Mouse (Mus musculus) MEL (cell line): ENCODE measurements at regions not wholly inside any gene's neighbourhood (a gene's known extent, or its start where the extent isn't known, plus 50 kb on each side); places are given as distances from the start of the nearest gene placed in this dataset.

Experiments
- DNase-seq: peaks from one replicate; pipeline ENCODE4 v3.0.0; 2011; ENCODE audit warnings: low read depth, low spot score
- H3K27ac ChIP-seq: 2 replicates; pipeline ENCODE4 v1.5.1; 2012; ENCODE audit warnings: low read depth, mild to moderate bottlenecking, control low read depth, low read length, moderate library complexity; ENCODE audit not compliant: control insufficient read depth
- H3K27me3 ChIP-seq, 2 experiments: fragments of 150-350 bp in 1 of 2; sonication (generic) in 1 of 2; 2 replicates each; pipeline ENCODE4 v1.6.1; 2012; ENCODE audit warnings: low read length in 2 of 2, mild to moderate bottlenecking in 2 of 2, improper control_type of control experiment in 1 of 2, moderate library complexity in 1 of 2; ENCODE audit not compliant: insufficient read depth in 2 of 2, control insufficient read depth in 1 of 2
- H3K36me3 ChIP-seq, 2 experiments: 2 replicates each; pipeline ENCODE4 v1.6.1; 2012 to 2014; ENCODE audit warnings: low read length in 2 of 2, improper control_type of control experiment in 1 of 2, inconsistent platforms in 1 of 2, mild to moderate bottlenecking in 1 of 2; ENCODE audit not compliant: insufficient read depth in 2 of 2, control insufficient read depth in 1 of 2
- H3K4me1 ChIP-seq, 2 experiments: fragments of 150-350 bp in 1 of 2; sonication (generic) in 1 of 2; 2 replicates each; pipeline ENCODE4 v1.6.1; 2012; ENCODE audit warnings: low read length in 2 of 2, improper control_type of control experiment in 1 of 2, mild to moderate bottlenecking in 1 of 2; ENCODE audit not compliant: insufficient read depth in 2 of 2, control insufficient read depth in 1 of 2
- H3K4me3 ChIP-seq, 2 experiments: fragments of 150-350 bp in 1 of 2; sonication (generic) in 1 of 2; 2 replicates each; pipeline ENCODE4 v1.5.1; 2012; ENCODE audit warnings: low read depth in 2 of 2, low read length in 2 of 2, mild to moderate bottlenecking in 2 of 2, moderate library complexity in 2 of 2, control low read depth in 1 of 2, improper control_type of control experiment in 1 of 2; ENCODE audit not compliant: control insufficient read depth in 1 of 2, insufficient read depth in 1 of 2
- H3K79me2 ChIP-seq: 2 replicates; pipeline ENCODE4 v1.6.1; 2012; ENCODE audit warnings: mild to moderate bottlenecking, low read length, moderate library complexity; ENCODE audit not compliant: control insufficient read depth, poor library complexity, insufficient read depth
- H3K9ac ChIP-seq: 2 replicates; pipeline ENCODE4 v1.6.1; 2012; ENCODE audit warnings: low read depth, mild to moderate bottlenecking, control low read depth, low read length, moderate library complexity; ENCODE audit not compliant: control insufficient read depth, poor library complexity, severe bottlenecking
- H3K9me3 ChIP-seq: fragments of 150-350 bp; sonication (generic); replicated peaks from 2 replicates; pipeline ENCODE4 v1.6.1; 2012; ENCODE audit warnings: mild to moderate bottlenecking, low read length, improper control_type of control experiment, moderate library complexity; ENCODE audit not compliant: insufficient read depth
- CTCF ChIP-seq, 3 experiments: IDR thresholded peaks in 2 of 3; conservative IDR thresholded peaks in 1 of 3; 2 replicates each; pipeline ENCODE4 v1.5.1; 2011 to 2012; ENCODE audit warnings: low read length in 3 of 3, low read depth in 2 of 3, mild to moderate bottlenecking in 2 of 3, improper control_type of control experiment in 1 of 3, inconsistent platforms in 1 of 3, mixed read lengths in 1 of 3, moderate library complexity in 1 of 3; ENCODE audit not compliant: control insufficient read depth in 1 of 3, insufficient read depth in 1 of 3, poor library complexity in 1 of 3, severe bottlenecking in 1 of 3
- E2F4 ChIP-seq: IDR thresholded peaks from 2 replicates; pipeline ENCODE4 v1.6.1; 2011; ENCODE audit warnings: low read depth, low read length, improper control_type of control experiment, borderline replicate concordance
- GATA1 ChIP-seq: IDR thresholded peaks from 2 replicates; pipeline ENCODE4 v1.6.1; 2011; ENCODE audit warnings: low read depth, low read length, improper control_type of control experiment
- HCFC1 ChIP-seq: IDR thresholded peaks from 2 replicates; pipeline ENCODE4 v1.6.1; 2012; ENCODE audit warnings: low read depth, mild to moderate bottlenecking, inconsistent platforms, low read length, improper control_type of control experiment, moderate library complexity
- JUND ChIP-seq: IDR thresholded peaks from 2 replicates; pipeline ENCODE4 v1.6.1; 2011; ENCODE audit warnings: low read depth, mild to moderate bottlenecking, improper control_type of control experiment, low read length
- MAX ChIP-seq: IDR thresholded peaks from 2 replicates; pipeline ENCODE4 v1.6.1; 2011; ENCODE audit warnings: low read length, improper control_type of control experiment
- MEF2A ChIP-seq: IDR thresholded peaks from 2 replicates; pipeline ENCODE4 v1.6.1; 2014; ENCODE audit warnings: low read depth, mild to moderate bottlenecking, inconsistent platforms, low read length, improper control_type of control experiment; ENCODE audit not compliant: poor library complexity, insufficient replicate concordance, severe bottlenecking; ENCODE audit errors: extremely low read depth
- MXI1 ChIP-seq: IDR thresholded peaks from 2 replicates; pipeline ENCODE4 v1.6.1; 2011; ENCODE audit warnings: mild to moderate bottlenecking, low read depth, low read length, improper control_type of control experiment
- MYB ChIP-seq: IDR thresholded peaks from 2 replicates; pipeline ENCODE4 v1.6.1; 2011; ENCODE audit warnings: mild to moderate bottlenecking, low read depth, low read length, improper control_type of control experiment
- MYC ChIP-seq: IDR thresholded peaks from 2 replicates; pipeline ENCODE4 v1.6.1; 2011; ENCODE audit warnings: low read depth, mild to moderate bottlenecking, low read length, improper control_type of control experiment, moderate library complexity
- POLR2AphosphoS2 ChIP-seq: IDR thresholded peaks from 2 replicates; pipeline ENCODE4 v1.6.1; 2011; ENCODE audit warnings: low read length, improper control_type of control experiment
- POLR2AphosphoS5 ChIP-seq: IDR thresholded peaks from 2 replicates; pipeline ENCODE4 v1.6.1; 2012; ENCODE audit warnings: low read depth, borderline replicate concordance, mild to moderate bottlenecking, inconsistent platforms, low read length, moderate library complexity, mixed read lengths
- RCOR1 ChIP-seq: IDR thresholded peaks from 2 replicates; pipeline ENCODE4 v1.6.1; 2012; ENCODE audit warnings: low read depth, mild to moderate bottlenecking, inconsistent platforms, low read length, improper control_type of control experiment
- TAL1 ChIP-seq: IDR thresholded peaks from 2 replicates; pipeline ENCODE4 v1.6.1; 2012; ENCODE audit warnings: mild to moderate bottlenecking, inconsistent platforms, low read length, moderate library complexity, mixed read lengths
- UBTF ChIP-seq: IDR thresholded peaks from 2 replicates; pipeline ENCODE4 v1.6.1; 2012; ENCODE audit warnings: low read depth, mild to moderate bottlenecking, inconsistent platforms, low read length, improper control_type of control experiment, moderate library complexity, borderline replicate concordance; ENCODE audit not compliant: insufficient read depth
- ZNF384 ChIP-seq: IDR thresholded peaks from 2 replicates; pipeline ENCODE4 v1.6.1; 2012; ENCODE audit warnings: low read depth, mild to moderate bottlenecking, inconsistent platforms, low read length, improper control_type of control experiment

DNA sequence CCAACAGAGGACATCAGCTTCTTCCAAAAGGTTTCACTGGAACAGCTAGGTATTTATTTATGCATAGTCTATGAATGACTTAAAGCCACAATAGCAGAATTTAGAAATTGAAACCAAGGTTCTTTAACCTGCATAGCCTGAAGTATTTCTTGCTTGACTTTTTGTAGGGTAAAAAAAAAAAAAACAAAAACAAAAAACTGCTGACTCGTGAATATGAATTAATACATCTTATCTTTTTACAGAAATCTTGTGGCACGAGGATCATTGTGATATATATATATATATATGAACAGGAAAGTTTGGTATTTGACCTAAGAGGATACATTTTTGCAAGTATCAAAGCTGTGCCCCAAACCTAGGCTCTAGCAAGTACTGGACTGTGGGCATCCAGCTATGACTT lies 559.5 kb upstream of the Cdh5 start:
- no peaks in the 10 kb centered on the region for H3K36me3 ChIP-seq
- no peak overlapping the region for H3K4me3 ChIP-seq
- H3K4me1 ChIP-seq = no peaks in the 10 kb centered on the region
- H3K27ac ChIP-seq = no peak overlapping the region
- no peak for DNase-seq
- H3K27me3 ChIP-seq = no peaks in the 10 kb centered on the region
- no peaks in the 10 kb centered on the region for H3K9me3 ChIP-seq
- TF ChIP-seq ZNF384 = no peak
- TF ChIP-seq MEF2A = no peak
- no peak for TF ChIP-seq POLR2AphosphoS5
- TF ChIP-seq, all 39 proteins: peak for 0
- H3K79me2 ChIP-seq = no peaks in the 10 kb centered on the region
- H3K9ac ChIP-seq = no peak overlapping the region

DNA sequence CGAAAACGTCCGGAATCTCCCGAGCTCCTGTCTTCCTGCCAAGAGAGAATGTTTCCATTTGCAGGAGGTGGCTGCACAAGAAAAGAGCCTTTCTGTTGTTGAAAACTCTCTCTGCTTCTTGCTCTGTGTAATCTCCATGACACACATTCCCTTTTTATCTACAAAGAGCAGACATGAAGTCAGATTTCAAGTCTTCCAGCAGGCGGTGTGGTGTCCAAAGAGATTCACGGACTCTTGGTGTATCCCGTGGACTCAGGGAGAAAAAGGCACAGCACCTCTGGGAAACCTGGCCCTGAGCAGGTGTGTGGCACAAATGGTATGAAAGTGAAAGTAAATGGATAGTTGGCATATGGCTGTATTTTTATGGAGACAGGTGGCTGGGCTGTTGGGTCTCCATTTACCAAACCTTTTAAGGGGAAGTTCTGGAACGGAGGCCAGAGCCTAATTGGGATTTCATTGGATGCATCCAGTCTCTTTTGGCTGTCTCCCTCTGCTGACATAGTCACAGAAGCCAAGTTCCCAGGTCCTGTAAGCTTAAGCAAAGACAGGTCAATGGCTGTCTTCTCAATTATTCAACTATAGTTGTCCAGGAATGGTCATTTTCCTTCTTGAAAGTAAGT lies 549.4 kb upstream of the Cdh5 start:
- no peak overlapping the region for H3K27ac ChIP-seq
- no peaks in the 10 kb centered on the region for H3K9me3 ChIP-seq
- no peaks in the 10 kb centered on the region for H3K4me1 ChIP-seq
- H3K79me2 ChIP-seq = no peaks in the 10 kb centered on the region
- H3K9ac ChIP-seq = no peak overlapping the region
- H3K4me3 ChIP-seq = no peak overlapping the region
- H3K27me3 ChIP-seq = no peaks in the 10 kb centered on the region
- H3K36me3 ChIP-seq = no peaks in the 10 kb centered on the region
- no peak for DNase-seq
- TF ChIP-seq E2F4 = no peak

DNA sequence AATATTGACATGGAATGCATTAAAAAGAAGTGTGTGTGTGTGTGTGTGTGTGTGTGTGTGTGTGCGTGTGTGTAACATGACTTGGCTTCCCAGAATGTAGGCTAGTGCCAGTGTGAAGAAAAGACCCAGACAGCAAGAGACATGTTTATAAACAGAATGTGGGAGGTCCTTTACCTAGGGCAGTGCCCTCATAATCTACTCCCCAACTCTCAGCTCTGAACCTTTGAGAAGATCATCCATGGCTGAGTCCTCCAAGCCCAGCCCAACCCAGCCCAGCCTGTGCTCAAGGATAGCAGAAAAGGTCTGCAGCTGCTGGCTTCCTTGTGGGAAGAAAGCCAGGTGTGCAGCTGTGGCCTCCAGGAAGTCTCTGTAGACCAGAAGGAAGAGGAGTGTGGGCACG lies 539.8 kb upstream of the Cdh5 start:
- TF ChIP-seq MXI1 = no peak
- TF ChIP-seq HCFC1 = no peak
- DNase-seq = no peak
- H3K79me2 ChIP-seq = no peaks in the 10 kb centered on the region
- no peaks in the 10 kb centered on the region for H3K36me3 ChIP-seq
- no peak overlapping the region for H3K4me3 ChIP-seq
- H3K9me3 ChIP-seq = no peaks in the 10 kb centered on the region
- no peaks in the 10 kb centered on the region for H3K4me1 ChIP-seq
- no peak overlapping the region for H3K27ac ChIP-seq
- H3K27me3 ChIP-seq = no peaks in the 10 kb centered on the region
- H3K9ac ChIP-seq = no peak overlapping the region

DNA sequence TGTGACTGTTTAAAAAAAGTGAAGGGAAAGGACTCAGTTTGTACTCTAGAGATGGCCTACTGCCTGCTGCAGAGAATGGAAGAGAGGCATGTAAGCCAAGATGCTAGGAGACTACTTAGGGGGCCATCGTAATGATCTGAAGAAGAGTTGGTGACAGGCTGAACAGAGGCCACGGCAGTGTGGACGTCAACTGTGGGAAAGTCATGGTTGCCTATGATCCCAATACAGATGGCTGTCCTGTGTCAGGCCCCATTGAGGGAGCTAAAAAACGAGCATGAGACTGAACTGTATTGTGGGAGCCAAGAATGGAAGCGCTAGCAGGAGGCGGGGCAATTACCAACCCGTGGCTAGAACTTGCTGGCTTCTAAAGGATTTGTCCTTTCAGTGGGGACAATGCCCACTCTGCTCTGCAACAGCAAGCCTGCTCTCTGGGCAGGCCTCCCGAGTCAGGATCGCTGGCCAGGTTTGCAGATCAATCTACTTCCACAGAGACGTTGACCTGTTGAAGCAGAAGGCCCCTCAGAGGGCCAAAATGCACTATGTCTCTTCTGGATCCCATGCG lies 530.5 kb upstream of the Cdh5 start:
- Histone ChIP-seq H3K79me2 (no peaks in the 10 kb centered on the region), H3K4me3 (no peak overlapping the region), H3K36me3 (no peaks in the 10 kb centered on the region), H3K27ac (no peak overlapping the region), H3K4me1 (no peaks in the 10 kb centered on the region), H3K27me3 (no peaks in the 10 kb centered on the region), H3K9me3 (no peaks in the 10 kb centered on the region), H3K9ac (no peak overlapping the region)
- DNase-seq = no peak
- TF ChIP-seq CTCF (IDR thresholded peaks at IDR 0.05 in 2 of 3, conservative IDR thresholded peaks at IDR 0.05 in 1 of 3; ENCODE audit: control insufficient read depth in 1 of 3, insufficient read depth in 1 of 3, low read depth in 2 of 3, low read length in 3 of 3, poor library complexity in 1 of 3, severe bottlenecking in 1 of 3) (no peak), UBTF (no peak), MAX (no peak), E2F4 (no peak), MYB (no peak), POLR2AphosphoS2 (no peak), RCOR1 (no peak), JUND (no peak), MYC (no peak), GATA1 (no peak), TAL1 (no peak)
